Mouse (Mus musculus) neural tube, embryonic 11.5 days (tissue): ENCODE measurements around the gene Tnp2. TPM values are rescaled to one million over a fixed set of nuclear protein-coding genes. Genes with fewer than 3 reads are reported as not detected.

Experiments used
- ATAC-seq: fragments of 200-750 bp; cut with Nextera tagmentation; 2 replicates; pipeline ENCODE4 v1.8.0; 2017; ENCODE audit warnings: moderate number of reproducible peaks, mild to moderate bottlenecking, moderate TSS enrichment, moderate library complexity; ENCODE audit not compliant: insufficient read depth, low FRiP score, low TSS enrichment
- DNase-seq: peaks from one replicate; pipeline ENCODE4 v3.0.0-alpha.2; 2015; ENCODE audit warnings: low spot score
- H3K27ac ChIP-seq: fragments of 300-500 bp; sonication (generic); 2 replicates; pipeline ENCODE4 v1.5.1; 2014; ENCODE audit warnings: low read depth, mild to moderate bottlenecking, low read length
- H3K27me3 ChIP-seq: fragments of 300-500 bp; sonication (generic); 2 replicates; pipeline ENCODE4 v1.6.1; 2014; ENCODE audit warnings: mild to moderate bottlenecking, low read length, mixed read lengths; ENCODE audit not compliant: control insufficient read depth, insufficient read depth
- H3K36me3 ChIP-seq: fragments of 300-500 bp; sonication (generic); 2 replicates; pipeline ENCODE4 v1.6.1; 2014; ENCODE audit warnings: mild to moderate bottlenecking, low read length, moderate library complexity, mixed read lengths; ENCODE audit not compliant: control insufficient read depth, insufficient read depth
- H3K4me1 ChIP-seq: fragments of 300-500 bp; sonication (generic); 2 replicates; pipeline ENCODE4 v1.6.1; 2014; ENCODE audit warnings: low read length, mixed read lengths; ENCODE audit not compliant: control insufficient read depth, insufficient read depth
- H3K4me2 ChIP-seq: fragments of 300-500 bp; sonication (generic); 2 replicates; pipeline ENCODE4 v1.6.1; 2014; ENCODE audit warnings: low read depth, mild to moderate bottlenecking, moderate library complexity
- H3K4me3 ChIP-seq: fragments of 300-500 bp; sonication (generic); 2 replicates; pipeline ENCODE4 v1.5.1; 2014; ENCODE audit warnings: low read depth, low read length
- H3K9ac ChIP-seq: fragments of 300-500 bp; sonication (generic); 2 replicates; pipeline ENCODE4 v1.6.1; 2014; ENCODE audit warnings: mild to moderate bottlenecking, low read length
- H3K9me3 ChIP-seq: fragments of 300-500 bp; sonication (generic); 2 replicates; pipeline ENCODE4 v1.6.1; 2016; ENCODE audit warnings: low read length; ENCODE audit not compliant: control insufficient read depth
- WGBS: fragments of 180-500 bp; shearing (Covaris S2); extraction: QIAGEN DNeasy Blood & Tissue Kit; methylation state at CpG from one replicate; pipeline ENCODE4 v1.1.7; 2014; 5-methylcytosine and 5-hydroxymethylcytosine counted together
- polyA plus RNA-seq: library from polyadenylated mRNA; unstranded; fragments of >200 nt; fragmentation: Nextera tagmentation; extraction: Ambion mirVana; gene quantifications from 2 replicates; pipeline ENCODE4 v1.2.1, GENCODE M21; 2014

The Tnp2 gene
- polyA plus RNA-seq, 1 experiment from 2014 or later, result not detected

DNA sequence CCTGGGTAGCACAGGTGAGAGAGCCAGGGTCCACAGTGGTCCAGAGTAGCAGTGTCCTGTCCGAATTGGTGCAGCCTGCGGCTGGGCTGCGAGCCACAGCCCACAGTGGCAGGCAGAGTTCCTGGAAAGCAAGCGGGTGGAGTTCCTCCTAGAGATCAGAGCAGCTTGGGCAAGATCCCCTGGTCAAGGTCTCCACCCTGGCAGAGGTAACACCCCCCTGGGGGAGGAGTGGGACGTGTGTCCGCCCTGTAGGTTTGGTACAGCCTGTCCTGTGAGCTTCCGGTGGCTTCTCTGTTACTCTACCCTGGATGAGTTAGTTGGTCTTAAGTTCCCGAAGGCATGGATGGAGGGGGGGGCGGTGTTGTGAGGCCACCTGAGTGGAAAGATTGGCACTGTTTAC, 19.6 kb downstream of the Tnp2 start:
- H3K4me1 ChIP-seq, result no peaks in the 10 kb centered on the region
- H3K9me3 ChIP-seq, result no peaks in the 10 kb centered on the region
- no peak overlapping the region for H3K4me3 ChIP-seq
- ATAC-seq (no peak), DNase-seq (no peak)
- H3K27me3 ChIP-seq, result no peaks in the 10 kb centered on the region
- H3K9ac ChIP-seq, result no peak overlapping the region
- H3K27ac ChIP-seq, result no peak overlapping the region
- H3K4me2 ChIP-seq, result no peak overlapping the region
- no peaks in the 10 kb centered on the region for H3K36me3 ChIP-seq
- WGBS, result 61% methylated on average over 9 of the region's 9 CpGs

DNA sequence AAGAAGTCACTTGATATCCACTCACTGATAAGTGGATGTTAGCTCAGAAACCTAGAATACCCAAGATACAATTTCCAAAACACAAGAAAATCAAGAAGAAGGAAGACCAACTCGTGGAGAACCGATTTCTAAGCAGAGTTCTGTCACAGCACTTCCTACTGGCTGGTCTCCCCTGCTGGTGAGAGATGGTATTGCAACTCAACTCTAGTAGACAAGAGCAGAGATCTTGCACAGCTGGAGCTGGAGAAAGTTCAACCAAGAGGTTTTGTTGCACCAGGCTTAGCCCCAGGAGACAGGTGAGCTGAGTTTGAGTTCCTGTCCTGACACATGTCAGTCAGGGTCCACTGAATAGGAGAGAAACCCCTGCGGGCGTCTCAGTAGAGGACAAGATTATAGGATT, 21.3 kb downstream of the Tnp2 start:
- peak; percentile 61 for DNase-seq
- Histone ChIP-seq H3K4me3 (no peak overlapping the region), H3K36me3 (no peaks in the 10 kb centered on the region), H3K27me3 (no peaks in the 10 kb centered on the region), H3K27ac (no peak overlapping the region), H3K4me1 (no peaks in the 10 kb centered on the region), H3K9me3 (no peaks in the 10 kb centered on the region), H3K4me2 (no peak overlapping the region), H3K9ac (no peak overlapping the region)
- WGBS, result 49% methylated on average over 4 of the region's 4 CpGs
- no peak for ATAC-seq

DNA sequence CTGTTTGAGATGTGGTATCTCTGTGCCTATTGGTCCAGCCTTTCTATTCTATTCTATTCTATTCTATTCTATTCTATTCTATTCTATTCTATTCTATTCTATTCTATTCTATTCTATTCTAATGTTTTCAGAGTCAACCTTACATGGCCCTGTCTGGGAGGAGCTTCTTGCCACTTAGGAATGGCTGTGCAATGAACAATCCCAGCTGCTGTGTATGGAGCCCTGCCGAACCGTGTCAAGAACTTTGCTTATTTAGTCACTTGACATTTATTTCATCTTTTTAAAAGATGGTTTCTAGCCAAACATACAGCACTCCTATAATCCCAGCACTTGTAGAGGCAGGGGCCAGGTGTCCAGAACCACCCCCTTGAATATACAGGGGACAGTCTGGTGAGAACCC, 24.1 kb downstream of the Tnp2 start:
- Histone ChIP-seq H3K4me3 (no peak overlapping the region), H3K4me2 (no peak overlapping the region), H3K9ac (no peak overlapping the region), H3K27me3 (no peaks in the 10 kb centered on the region), H3K27ac (no peak overlapping the region), H3K36me3 (no peaks in the 10 kb centered on the region), H3K9me3 (no peaks in the 10 kb centered on the region), H3K4me1 (no peaks in the 10 kb centered on the region)
- 69% methylated on average over 2 of the region's 2 CpGs for WGBS
- no peak for ATAC-seq
- DNase-seq, result no peak

DNA sequence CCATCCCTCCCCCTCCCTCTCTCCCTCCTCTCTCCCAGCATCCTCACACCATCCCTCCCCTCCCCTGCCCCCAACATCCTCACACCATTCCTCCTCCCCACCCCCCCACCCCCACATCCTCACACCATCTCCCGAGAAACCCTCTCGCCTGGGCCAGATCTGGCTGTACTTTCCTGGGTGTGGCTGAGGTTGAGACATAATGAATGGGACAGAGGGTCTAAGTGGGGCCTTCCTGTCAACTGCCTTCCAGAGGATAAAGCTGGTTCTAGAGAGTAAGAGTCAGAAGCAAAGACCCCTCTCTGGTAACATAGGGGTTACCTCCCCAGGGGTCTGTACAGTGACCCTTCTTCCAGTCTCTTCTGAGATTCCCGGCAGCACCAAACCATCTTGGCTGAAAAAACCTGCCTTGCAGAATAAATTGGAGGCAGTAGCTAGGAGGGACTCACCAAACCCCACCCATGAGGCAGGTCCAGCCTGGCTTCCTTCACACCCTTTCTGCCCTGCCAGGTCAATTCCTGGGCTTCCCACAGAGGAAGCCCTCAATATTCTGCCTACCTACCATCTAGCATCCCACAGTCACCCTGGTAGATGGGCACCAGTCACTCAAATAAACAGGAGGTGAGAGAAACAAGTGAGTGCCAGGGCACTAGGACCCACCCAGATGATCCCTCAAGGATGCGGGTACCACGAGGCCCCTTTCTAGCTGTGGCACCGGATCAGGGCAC, 24.8 kb downstream of the Tnp2 start:
- Histone ChIP-seq H3K27ac (no peak overlapping the region), H3K4me3 (no peak overlapping the region), H3K4me2 (no peak overlapping the region), H3K36me3 (no peaks in the 10 kb centered on the region), H3K9me3 (no peaks in the 10 kb centered on the region), H3K27me3 (no peaks in the 10 kb centered on the region), H3K9ac (no peak overlapping the region), H3K4me1 (no peaks in the 10 kb centered on the region)
- DNase-seq, result no peak
- 64% methylated on average over 6 of the region's 6 CpGs for WGBS
- no peak for ATAC-seq

DNA sequence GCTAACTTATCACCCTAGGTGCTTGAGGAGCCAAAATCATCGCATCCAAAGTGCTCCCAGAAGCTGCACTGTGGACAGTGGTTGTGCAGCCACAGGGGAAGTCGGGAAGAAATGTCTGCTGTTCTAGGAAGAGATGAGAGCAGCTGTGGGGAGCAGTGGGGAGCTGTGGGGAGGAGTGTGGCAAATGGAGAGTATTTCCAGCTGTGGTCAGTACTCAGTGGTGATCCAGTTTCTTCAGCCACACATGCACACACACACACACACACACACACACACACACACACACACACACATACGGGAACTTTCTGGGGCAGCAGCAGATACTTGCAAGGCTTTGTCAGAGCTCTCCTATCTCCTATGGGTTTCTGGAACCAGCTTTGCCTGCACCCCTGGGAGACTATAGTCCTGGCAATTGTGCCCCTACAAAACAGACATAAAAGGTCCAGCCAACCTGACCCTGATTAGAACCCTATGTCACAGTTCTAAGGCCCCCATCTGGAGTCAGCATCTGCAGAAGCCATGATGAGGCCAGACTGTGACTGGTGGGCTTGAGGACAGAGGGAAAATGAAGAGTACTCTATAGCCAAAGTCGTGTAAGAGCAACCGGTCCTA, 25.8 kb downstream of the Tnp2 start:
- Histone ChIP-seq H3K4me1 (no peaks in the 10 kb centered on the region), H3K27ac (no peak overlapping the region), H3K4me2 (no peak overlapping the region), H3K9ac (no peak overlapping the region), H3K27me3 (no peaks in the 10 kb centered on the region), H3K36me3 (no peaks in the 10 kb centered on the region), H3K4me3 (no peak overlapping the region), H3K9me3 (no peaks in the 10 kb centered on the region)
- ATAC-seq (no peak), DNase-seq (no peak)
- WGBS, result 74% methylated on average over 5 of the region's 5 CpGs

DNA sequence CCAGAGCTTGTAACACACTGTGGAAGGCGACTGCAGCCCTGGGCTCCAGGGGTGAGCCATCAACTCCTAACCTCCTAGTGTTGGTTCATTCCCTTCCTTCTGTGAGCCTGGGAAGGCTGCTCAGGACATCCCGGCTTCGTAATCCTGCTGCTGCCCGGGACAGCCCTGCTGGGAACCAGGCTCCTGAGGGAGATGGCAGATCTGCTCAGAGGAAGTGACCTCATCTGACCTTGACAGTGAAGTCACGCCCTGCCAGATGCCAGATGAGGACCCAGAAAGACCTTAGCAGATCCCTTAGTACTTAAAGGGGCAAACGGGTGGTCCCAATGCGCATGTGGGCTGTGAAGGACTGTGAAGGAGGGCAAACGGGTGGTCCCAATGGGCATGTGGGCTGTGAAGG, 27.3 kb downstream of the Tnp2 start:
- DNase-seq (no peak), ATAC-seq (no peak)
- no peak overlapping the region for H3K27ac ChIP-seq
- no peaks in the 10 kb centered on the region for H3K4me1 ChIP-seq
- H3K36me3 ChIP-seq, result no peaks in the 10 kb centered on the region
- no peaks in the 10 kb centered on the region for H3K27me3 ChIP-seq
- H3K4me3 ChIP-seq, result no peak overlapping the region
- H3K9ac ChIP-seq, result no peak overlapping the region
- H3K4me2 ChIP-seq, result no peak overlapping the region
- 65% methylated on average over 8 of the region's 8 CpGs for WGBS
- H3K9me3 ChIP-seq, result no peaks in the 10 kb centered on the region

DNA sequence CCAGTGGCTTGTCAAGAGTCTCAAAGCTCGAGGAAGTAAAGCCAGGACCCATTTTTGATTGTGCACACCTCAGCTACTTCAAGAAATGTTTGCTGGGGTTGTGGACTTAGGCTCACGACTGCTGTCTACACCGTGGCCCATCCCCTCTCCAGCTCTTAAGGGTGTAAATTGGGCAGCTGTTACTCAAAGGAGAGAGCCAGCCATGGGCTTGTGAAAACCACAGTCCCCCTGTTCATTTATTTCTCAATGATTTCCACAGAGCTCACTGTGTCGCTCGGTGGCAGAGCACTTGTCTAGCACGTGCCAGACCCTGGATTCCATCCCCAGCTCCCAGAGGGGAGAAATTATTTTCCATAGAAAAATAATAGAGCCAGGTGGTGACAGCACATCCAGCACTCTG, 32.3 kb downstream of the Tnp2 start:
- no peaks in the 10 kb centered on the region for H3K4me1 ChIP-seq
- ATAC-seq (no peak), DNase-seq (no peak)
- no peaks in the 10 kb centered on the region for H3K27me3 ChIP-seq
- H3K36me3 ChIP-seq, result no peaks in the 10 kb centered on the region
- no peak overlapping the region for H3K27ac ChIP-seq
- H3K9me3 ChIP-seq, result no peaks in the 10 kb centered on the region
- no peak overlapping the region for H3K4me3 ChIP-seq
- no peak overlapping the region for H3K9ac ChIP-seq
- 79% methylated on average over 6 of the region's 6 CpGs for WGBS
- H3K4me2 ChIP-seq, result no peak overlapping the region

DNA sequence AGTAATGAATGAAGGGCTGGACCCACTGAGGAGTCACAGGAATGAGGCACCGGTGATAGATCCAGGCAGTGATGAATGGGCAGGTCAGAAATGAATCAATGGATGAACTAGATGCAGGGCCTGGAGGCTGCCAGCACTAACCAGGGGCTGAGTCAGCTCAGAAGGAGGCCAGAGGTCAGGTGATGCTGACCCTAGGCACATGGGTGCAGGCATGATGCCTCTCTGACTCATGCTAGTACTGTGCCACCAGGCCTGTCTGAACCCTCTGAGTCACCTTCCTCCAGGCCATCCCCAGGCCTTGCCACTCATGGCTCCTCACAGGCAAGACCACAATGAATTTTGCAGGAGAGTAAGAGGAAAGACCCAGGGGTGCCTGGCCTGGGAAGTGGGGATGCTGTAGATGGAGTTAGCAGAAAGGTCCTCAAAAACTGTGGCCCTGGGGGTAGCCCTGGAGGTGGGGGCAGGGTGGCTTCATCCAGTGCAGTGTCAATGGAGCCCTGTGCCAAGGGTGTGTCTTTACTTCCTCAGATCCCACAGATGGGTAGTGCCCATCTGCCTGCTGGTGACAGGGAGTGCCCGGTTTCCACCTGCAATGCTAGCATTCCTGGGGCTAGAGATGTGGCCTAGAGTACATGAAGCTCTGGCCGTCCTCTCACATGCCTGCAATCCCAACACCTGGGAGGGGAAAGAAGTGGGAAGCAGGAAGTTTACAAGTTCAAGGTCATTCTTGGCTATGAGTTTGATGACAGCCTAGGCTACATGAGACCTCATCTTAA, 33.8 kb downstream of the Tnp2 start:
- no peaks in the 10 kb centered on the region for H3K4me1 ChIP-seq
- DNase-seq (no peak), ATAC-seq (no peak)
- H3K4me3 ChIP-seq, result no peak overlapping the region
- no peak overlapping the region for H3K27ac ChIP-seq
- no peaks in the 10 kb centered on the region for H3K9me3 ChIP-seq
- H3K36me3 ChIP-seq, result no peaks in the 10 kb centered on the region
- H3K9ac ChIP-seq, result no peak overlapping the region
- H3K4me2 ChIP-seq, result no peak overlapping the region
- H3K27me3 ChIP-seq, result no peaks in the 10 kb centered on the region
- WGBS, result 86% methylated on average over 3 of the region's 3 CpGs

DNA sequence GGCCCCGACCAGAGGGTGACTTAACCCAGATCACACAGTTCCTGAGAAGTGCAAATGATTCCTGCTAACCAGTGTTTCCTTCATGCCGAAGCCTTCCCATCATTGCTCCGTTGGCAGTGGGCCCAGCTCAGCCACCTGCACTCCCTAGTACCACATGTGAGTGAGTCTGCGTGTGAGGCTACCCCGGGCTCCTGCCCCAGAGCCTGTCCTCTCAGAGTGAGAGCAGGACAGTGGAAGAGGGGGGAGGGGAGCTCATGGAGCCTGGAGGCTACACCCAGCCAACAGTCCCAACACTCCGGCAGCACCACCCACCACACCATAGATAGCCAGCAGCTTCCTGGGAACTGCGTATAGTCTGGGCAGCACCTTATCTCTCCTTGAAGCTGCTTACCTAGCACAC, 38.6 kb downstream of the Tnp2 start:
- H3K27me3 ChIP-seq, result no peaks in the 10 kb centered on the region
- no peak; the same call in 1 of the 2 replicates for ATAC-seq

More for the DNA sequence above, 38.6 kb downstream of the Tnp2 start:
- no peak for DNase-seq
- 74% methylated on average over 7 of the region's 7 CpGs for WGBS
- Histone ChIP-seq H3K36me3 (no peaks in the 10 kb centered on the region), H3K9me3 (no peaks in the 10 kb centered on the region), H3K27ac (no peak overlapping the region), H3K4me2 (no peak overlapping the region), H3K4me3 (no peak overlapping the region), H3K9ac (no peak overlapping the region), H3K4me1 (no peaks in the 10 kb centered on the region)
